Mouse (Mus musculus) right cerebral cortex, postnatal 36 days (tissue): Measurements from ENCODE around the gene Klhdc4.

Experiments used
- DNase-seq, 2 experiments: peaks; one replicate each; pipeline ENCODE4 v3.0.0; 2022; ENCODE audit warnings: low spot score in 2 of 2, mixed read lengths in 1 of 2

Klhdc4 gene

GRCm38 (mm10) chr8:121758470-121758869 is 70.9 kb downstream of the Klhdc4 start:
- DNase-seq: peak in 1 of 2 experiments; percentile 64

DNA sequence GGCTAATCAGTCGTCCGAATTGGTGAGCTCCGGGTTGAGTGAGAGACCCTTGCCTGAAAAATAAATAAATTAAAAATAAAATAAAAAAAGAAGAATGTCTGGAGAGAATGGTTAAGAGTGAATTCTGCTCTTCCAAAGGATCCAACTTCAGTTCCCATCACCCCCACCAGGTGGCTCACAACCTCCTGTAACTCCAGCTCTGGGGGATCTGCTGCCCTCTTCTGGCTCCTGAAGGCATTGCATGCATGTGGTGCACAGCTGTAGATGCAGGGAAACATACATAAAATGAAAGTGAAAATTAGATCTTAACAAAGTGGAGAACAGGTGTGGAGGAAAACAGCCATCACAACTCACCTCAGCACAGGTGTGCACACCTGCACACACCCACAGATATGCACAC is 78.0 kb downstream of the Klhdc4 start:
- no peak for DNase-seq

DNA sequence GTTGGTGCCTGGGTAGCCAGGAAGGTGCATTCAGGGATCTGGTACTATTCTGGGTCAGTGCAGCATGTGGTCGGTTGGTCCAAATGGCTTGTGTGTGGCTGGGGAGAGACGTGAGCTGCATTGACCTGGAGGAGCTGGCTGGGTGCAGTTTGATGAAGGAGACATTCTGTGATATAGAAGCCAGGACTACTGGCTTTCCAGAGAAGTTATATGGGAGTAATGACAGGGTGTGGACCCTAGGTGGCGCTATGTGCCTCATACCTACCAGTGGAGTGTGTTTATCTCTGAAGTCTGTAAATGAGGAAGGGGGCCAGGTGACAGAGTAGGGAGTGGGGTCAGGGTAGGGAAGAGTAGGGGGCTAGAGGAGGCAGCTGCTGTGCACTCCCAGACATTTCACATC is 78.9 kb downstream of the Klhdc4 start:
- DNase-seq: no peak

- no peak for DNase-seq
Measured at GRCm38 (mm10) chr8:121749501-121749900, 79.9 kb downstream of the Klhdc4 start.
